Mouse (Mus musculus) heart, postnatal 4 days (tissue): ENCODE measurements around the gene Dnah6. TPM values are rescaled to one million over a fixed set of nuclear protein-coding genes. Genes with fewer than 3 reads are reported as not detected.

ENCODE experiments used
- DNase-seq: peaks from one replicate; pipeline ENCODE4 v3.0.0; 2021
- total RNA-seq, 2 experiments: library from RNA; stranded (reverse); gene quantifications; 2 replicates each; pipeline ENCODE4 v1.2.3; 2021

The Dnah6 gene
- total RNA-seq = 1 to 10 TPM in 1 of 2 experiments, under 1 TPM in 1; 0.95 to 1.1 TPM

DNA sequence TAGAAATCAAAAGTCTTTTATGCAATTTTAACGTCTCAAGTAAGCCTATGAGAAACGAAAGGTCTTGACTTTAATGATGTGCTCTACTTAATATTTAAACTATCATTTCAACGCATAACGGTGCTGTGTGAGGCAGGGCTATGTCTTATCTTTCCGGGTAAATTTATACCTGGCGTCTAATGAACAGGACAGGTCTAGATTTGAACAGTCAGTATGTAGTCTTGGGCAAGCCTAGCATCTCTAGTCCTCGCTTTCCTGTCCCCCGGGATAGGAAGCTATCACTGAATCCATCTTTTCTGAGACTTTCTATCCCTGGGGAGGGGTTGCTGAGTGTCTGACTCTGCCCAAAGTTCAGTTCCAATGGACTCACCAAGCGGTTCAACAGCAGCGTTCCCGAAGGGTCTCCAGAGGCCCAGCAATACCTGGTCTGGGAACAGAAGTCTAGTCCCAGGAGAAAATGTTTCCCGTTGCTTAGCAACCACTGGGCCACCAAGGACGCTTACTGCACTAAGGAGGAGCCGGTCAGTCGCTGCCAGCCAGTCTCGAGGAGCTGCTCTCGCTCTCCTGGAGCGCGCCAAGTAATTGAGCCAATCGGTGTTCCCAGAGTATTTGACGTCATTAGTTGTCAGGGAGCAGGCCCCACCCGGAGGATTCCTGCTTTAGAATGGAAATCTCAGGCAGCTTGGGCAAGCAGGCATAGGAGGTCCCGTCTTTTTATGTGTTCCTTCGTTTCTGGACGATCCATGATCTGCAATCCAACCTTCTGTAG lies at the start of gene Dnah6:
Dnah6 (minus strand) TSS at position 463 of the 769 bp plus-strand sequence.
- DNase-seq = peak; percentile 93

DNA sequence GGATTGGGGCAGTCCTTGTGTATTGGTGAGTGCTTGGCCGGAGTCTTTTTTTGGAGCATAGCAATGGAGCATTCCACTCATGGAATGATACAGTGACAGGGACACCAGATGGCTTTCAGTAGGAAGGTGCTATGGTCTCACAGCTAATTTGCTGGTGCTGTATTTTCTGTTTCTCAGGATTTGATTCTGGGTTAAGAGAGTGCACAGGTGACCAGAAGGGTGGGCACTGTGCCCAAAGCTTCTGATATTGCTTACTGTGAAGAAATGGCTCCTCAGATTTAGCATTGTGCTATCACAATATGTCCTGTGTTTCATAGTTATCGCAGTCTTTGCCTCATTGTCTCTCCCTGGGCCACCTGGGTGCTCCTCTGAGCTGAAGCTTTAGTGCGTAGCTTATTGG lies 47.9 kb upstream of the Dnah6 start:
- DNase-seq = no peak

DNA sequence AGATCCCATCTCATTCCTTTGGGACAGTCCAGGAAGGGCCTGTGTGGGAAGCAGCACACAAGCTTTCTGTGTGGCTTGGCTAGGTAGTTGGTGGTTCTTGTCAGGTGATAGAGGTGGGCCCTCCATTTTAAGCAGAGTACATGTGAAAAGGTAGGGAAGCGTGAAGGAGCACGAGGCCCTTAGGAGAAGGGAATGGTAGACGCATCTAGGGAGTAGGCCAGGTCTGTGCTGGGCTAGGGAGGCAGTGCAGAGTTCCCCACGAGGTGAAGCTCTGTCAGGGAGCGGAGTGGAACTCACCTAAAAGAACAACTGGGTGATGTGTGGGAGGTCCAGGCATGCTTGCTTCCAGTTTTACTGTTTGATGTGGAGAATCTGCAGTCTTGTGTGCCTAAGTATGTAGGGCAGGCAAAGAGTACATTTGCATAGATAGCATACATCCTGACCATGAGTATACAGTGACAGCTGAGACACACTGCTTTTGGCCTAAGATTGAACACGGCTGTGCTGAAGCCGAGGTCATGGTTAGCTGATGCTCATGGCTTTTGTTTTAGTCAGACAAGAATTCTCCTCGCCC lies 46.4 kb upstream of the Dnah6 start:
- no peak for DNase-seq

DNA sequence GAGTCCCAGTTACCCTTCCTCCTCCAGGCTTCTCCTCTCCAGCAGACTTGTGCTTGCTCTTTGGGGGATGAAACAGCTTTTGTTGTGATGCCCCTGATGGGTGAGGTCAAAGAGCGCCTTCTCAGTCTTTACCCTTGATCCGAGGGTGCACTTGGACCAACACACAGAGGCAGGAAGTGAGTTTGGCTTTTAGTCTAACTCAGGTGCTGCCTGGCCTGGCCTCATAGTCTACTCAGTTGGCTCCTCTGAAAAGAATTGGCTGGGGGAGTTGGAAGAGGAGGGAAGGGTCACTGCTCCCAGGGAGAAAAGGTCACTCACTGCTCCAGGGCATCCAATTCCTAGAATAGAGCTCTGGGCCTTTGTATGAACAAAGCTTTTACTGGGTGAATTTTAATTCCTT lies 43.4 kb upstream of the Dnah6 start:
- DNase-seq = no peak

DNA sequence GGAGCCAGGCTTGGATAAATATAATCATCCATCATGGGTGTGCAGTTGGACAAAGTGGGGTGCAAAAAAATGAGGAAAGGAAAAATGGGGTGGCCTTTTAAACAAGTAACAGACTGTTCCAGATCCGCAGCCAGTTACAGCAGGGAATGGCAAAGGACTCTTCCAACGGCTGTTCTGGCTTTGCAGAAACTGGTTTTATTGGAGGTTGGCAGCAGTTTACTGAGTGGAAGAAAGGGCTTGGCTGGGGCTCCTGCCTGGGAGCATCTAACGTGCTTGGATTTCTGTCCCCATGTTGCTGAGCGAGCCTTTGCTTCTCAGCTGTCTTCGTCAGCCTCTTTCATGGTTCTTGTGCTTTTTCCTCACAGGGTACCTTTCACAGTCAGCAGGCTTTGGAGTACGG lies 38.7 kb upstream of the Dnah6 start:
- no peak for DNase-seq

GRCm38 (mm10) chr6:73257068-73257467 lies 35.6 kb upstream of the Dnah6 start:
- no peak for DNase-seq

GRCm38 (mm10) chr6:73254307-73255228 lies 33.1 kb upstream of the Dnah6 start:
- peak; percentile 21 for DNase-seq

DNA sequence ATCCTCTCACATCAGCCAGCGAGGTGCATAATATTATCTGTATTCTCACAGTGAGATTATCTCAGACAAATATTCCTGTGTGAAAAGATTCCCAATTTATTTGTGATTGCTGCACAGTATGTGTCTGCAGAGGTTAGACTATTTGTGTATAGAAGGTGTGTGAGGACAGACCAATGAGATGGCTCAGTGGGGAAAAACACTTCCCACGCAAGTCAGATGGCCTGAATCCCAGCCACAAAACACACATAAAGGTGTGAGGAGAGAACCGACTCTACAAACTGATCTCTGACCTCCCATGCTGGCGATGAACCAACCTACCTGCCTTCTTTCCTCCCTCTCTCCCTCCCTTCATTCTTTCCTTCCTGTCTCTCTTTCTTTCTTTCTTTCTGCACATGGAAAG lies 32.1 kb upstream of the Dnah6 start:
- DNase-seq = no peak

GRCm38 (mm10) chr6:73253006-73253405 lies 31.6 kb upstream of the Dnah6 start:
- DNase-seq = no peak

DNA sequence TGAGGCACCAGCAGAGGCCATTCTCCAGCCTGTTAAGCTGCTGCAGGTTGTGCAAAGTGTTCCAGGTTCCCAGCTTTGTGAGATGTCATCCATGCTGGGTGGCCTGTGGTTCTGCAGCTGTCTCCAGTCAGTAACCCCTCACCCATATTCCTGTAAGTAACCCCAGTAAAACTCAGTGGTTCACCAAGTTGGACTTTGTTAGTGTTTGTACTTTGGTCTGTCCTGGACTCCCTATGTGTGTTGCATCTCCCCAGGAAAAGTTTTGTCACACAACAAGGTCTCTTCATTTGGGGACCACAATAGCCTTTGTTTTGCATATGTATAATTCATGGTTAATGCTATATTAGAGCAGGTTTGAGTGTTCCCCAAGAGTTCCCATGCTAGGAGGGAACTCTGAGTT lies 30.9 kb upstream of the Dnah6 start:
- no peak for DNase-seq

GRCm38 (mm10) chr6:73251336-73251735 lies 29.9 kb upstream of the Dnah6 start:
- no peak for DNase-seq

DNA sequence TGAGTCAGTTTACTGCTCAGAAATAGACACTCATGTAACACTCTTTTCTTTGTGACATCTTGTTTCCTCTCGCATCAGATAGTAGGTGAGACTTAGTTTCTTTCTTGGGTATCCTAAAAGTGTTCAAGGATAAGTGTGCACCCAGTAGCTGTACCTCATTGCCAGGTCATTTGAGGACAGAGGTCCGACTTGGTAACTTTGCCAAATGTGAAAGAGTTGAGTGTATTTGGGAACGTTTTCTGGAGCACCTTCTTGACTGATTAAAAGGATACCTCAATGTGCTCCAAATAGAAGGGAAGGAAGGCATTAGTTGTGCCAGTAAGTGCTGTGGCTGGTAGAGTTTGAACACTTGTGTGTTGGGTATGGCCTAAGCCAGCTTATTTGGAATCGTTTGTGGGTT lies 28.4 kb upstream of the Dnah6 start:
- DNase-seq = no peak

- peak; percentile 32 for DNase-seq
Observed at GRCm38 (mm10) chr6:73249049-73249422, 27.6 kb upstream of the Dnah6 start.

- DNase-seq = peak; percentile 89
Observed at GRCm38 (mm10) chr6:73248237-73249048, 27.0 kb upstream of the Dnah6 start, which contains the start of gene Suclg1. Suclg1 (plus strand) TSS chr6:73248382.

DNA sequence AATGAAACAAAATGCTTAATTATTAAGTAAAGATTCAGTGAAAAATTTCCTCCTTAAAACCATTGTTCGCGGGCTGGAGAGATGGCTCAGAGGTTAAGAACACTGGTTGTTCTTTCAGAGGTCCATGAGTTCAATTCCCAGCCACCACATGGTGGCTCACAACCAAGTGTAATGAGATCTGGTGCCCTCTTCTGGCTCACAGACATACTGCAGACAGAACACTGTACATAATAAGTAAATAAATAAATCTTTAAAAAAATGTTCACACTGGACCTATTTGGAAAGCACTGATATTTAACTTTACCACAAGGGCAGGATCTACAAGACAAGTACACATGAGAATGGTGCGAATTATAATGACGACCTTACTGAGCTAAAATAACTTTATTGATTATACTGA lies 26.0 kb upstream of the Dnah6 start:
- peak; percentile 41 for DNase-seq

DNA sequence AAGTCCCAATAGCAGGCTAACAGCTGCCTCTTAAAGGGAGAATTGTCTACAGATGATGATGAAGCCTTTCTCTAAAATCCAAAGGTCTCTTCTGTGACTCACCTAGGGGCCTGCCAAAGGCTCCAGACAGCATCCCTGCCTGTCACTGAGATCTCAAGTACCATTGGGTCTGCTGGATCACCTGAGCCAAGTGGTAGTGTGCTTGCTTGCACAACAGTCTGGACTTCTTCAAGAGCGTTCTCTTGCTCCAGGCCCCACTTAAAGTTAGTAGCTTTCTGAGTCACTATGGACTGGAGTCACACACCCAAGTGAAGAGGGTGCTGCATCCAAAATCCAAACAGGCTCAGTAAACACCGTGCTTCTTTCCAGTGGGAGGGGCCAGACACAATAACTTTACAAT lies 25.4 kb upstream of the Dnah6 start:
- DNase-seq = no peak

DNA sequence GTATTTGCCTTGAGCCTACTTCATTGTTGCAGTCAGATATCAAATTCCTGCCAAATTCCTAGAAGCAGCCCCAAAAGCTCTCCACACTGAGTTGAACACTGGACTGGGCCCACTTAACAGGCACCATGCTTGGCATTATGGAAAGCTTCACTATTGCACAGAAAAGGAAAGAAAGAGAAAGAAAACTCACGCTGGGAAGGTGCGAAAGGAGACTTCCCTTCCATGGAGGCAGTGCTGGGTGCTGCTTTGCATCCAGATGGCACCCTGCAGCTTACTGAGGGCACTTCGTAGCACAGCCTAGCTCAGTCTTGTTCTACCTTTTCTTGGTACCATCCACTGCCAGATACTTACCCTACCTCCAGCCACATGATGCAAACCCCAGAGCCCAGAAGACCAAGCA lies 14.2 kb upstream of the Dnah6 start:
- DNase-seq = no peak

GRCm38 (mm10) chr6:73234302-73234900 lies 12.9 kb upstream of the Dnah6 start:
- no peak for DNase-seq

- no peak for DNase-seq
Observed at GRCm38 (mm10) chr6:73233202-73233726, 11.8 kb upstream of the Dnah6 start.

- DNase-seq = no peak
Observed at GRCm38 (mm10) chr6:73232152-73232584, 10.7 kb upstream of the Dnah6 start.

DNA sequence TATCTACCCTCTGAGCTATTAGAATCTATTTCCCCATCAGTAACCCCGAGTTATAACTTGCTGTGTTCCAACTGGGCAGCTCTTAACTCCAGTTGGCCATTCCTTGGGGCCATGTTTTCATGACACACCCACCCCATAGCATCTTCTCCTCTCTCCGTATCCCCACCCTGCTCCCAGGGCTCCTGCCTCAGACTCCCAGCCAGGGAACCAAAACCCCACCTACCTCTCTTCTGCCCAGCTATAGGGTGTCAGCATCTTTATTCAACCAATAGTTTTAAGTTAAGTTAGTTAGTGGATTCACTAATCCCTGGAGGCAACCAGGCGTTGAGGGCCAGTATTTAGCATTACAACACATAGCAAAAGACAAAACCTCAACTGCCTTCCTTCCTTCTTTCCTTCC lies 7.4 kb upstream of the Dnah6 start:
- DNase-seq = no peak

DNA sequence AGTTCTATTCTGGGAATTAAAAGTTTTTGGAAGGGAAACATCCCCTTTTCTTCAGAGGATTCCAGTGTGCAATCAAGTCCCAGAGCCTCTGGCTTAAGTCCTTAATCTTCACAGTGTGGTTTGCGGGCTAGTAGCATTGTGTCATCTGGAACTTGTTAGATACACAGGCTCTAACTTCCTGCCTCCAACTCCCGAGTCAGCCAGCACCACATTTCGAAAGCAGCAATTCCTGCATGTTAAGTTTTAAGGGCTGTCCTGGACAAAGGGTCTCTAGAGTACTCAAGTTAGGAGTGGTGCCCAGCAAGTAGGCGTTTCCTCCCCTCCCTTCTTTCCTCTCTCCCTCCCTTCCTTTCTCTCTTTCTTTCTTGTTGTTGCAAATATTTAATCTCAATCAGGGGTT lies 7.0 kb upstream of the Dnah6 start:
- DNase-seq = peak; percentile 45
